In the genomic region with DNA sequence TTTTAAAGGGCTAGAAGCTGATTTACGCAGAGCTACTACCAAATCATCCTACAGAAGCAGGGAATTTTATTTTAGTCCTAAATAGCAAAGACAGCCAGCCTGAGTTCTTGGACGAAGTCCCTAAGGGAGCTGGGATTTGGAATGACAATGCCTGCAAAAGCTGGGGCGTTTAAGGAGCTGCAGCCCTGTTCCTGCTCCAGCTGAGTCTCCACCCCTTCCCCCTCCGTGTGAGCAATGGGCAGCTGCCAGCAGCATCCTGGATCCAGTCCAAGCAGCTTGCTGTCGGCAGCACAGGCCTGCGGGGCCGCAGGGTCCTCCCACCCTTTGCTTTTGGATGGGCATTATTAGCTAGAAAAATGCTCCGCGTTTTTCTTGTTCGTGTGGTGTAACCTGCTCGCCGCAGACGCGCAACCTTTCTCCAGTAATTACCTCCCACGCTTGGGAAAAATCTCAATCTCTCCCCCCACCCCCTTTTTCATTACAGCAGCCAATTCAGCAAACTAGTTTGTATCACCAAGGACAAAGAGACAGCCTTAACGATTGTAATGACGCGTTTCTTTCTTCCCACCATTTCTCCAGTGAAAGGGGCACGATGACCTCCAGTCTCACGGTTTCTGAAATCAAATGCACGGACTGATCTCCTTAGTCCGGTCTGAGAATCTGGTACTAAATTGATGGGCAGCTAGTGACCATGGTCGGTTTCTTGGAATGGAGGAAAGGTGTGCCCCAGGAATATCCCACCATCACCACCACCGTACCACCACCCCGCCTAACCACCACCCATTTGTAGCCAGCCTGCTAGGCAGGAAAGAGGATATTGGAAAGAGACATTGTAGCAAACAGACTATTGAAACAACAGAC, we compare ENCODE assay signal across 8 mouse cellular contexts.
DNase-seq lines count a peak whose midpoint lies in the region; ATAC-seq and TF ChIP-seq lines count a peak whose summit lies in the region.

No protein-coding gene starts in this region.

- ATAC-seq in Patski = peak; percentile 56
- ATAC-seq in hindbrain, embryonic 12.5 days (ENCODE audit: low FRiP score) = peak; percentile 93
- ATAC-seq in lung, embryonic 15.5 days (ENCODE audit: borderline replicate concordance, extremely low read depth, low FRiP score, low TSS enrichment) = peak; percentile 79

- POLR2A ChIA-PET in Patski (lab: Charles Lee) = interaction anchor here (0.7 kb wide), 1 partner anchor 20 kb away, joined by 4 read pairs; no protein-coding TSS in a partner anchor

- WGBS in hindbrain, embryonic 12.5 days = 20% methylated on average over 25 of the region's 25 CpGs
- 19% methylated on average over 25 of the region's 25 CpGs for WGBS in lung, embryonic 15.5 days

- H3K9ac ChIP-seq in hindbrain, embryonic 12.5 days = no peak overlapping the region
- peak overlapping the region; percentile 13; the same call in 1 of the 2 replicates for H3K9ac ChIP-seq in lung, embryonic 15.5 days

- no peaks in the 10 kb centered on the region for H3K27me3 ChIP-seq in Patski
- H3K27me3 ChIP-seq in hindbrain, embryonic 12.5 days = no peaks in the 10 kb centered on the region
- no peaks in the 10 kb centered on the region for H3K27me3 ChIP-seq in lung, embryonic 15.5 days

- no peak for TF ChIP-seq CTCF in Patski (IDR thresholded peaks at IDR 0.05)

- in situ Hi-C loops in Patski (cut with MboI; ENCODE audit: low pct_unique_long_range_greater_than_20kb) = no loop called here

- no peaks in the 10 kb centered on the region for H3K9me3 ChIP-seq in hindbrain, embryonic 12.5 days (replicated peaks)
- H3K9me3 ChIP-seq in lung, embryonic 15.5 days = no peaks in the 10 kb centered on the region

- CTCF ChIA-PET in Patski (lab: Charles Lee) = interaction anchor here (0.7 to 1.8 kb wide), 6 partner anchors 12 to 168 kb away, joined by 3 to 13 read pairs (median 4); a partner anchor contains a TSS

- H3K4me1 ChIP-seq in hindbrain, embryonic 12.5 days = no peaks in the 10 kb centered on the region
- H3K4me1 ChIP-seq in lung, embryonic 15.5 days = peaks cover 3% of the 10 kb centered on the region; the same call in 1 of the 2 replicates

- DNase-seq in Patski (ENCODE audit: low read depth, low spot score) = peak; percentile 57
- DNase-seq in cerebellum, postnatal 14 days = peak; percentile 92 to 97
- peak; percentile 29 to 56 for DNase-seq in frontal cortex, postnatal 25 days (ENCODE audit: low spot score in 2 of 2)
- peak; percentile 88 to 89 for DNase-seq in layer of hippocampus, postnatal 10 days (ENCODE audit: low spot score in 2 of 2)
- peak; percentile 80 for DNase-seq in ovary, postnatal 14 days (ENCODE audit: low spot score)
- peak; percentile 30 for DNase-seq in urinary bladder, postnatal 10 days (ENCODE audit: low spot score)

- peak overlapping the region; percentile 16 for H3K4me3 ChIP-seq in hindbrain, embryonic 12.5 days
- H3K4me3 ChIP-seq in lung, embryonic 15.5 days = peak overlapping the region; percentile 35

- peak overlapping the region; percentile 45 for H3K4me2 ChIP-seq in hindbrain, embryonic 12.5 days (replicated peaks)
- peak overlapping the region; percentile 52 for H3K4me2 ChIP-seq in lung, embryonic 15.5 days

- no peaks in the 10 kb centered on the region for H3K36me3 ChIP-seq in hindbrain, embryonic 12.5 days
- no peaks in the 10 kb centered on the region for H3K36me3 ChIP-seq in lung, embryonic 15.5 days

- peak overlapping the region; percentile 93 for H3K27ac ChIP-seq in hindbrain, embryonic 12.5 days
- peak overlapping the region; percentile 89 for H3K27ac ChIP-seq in lung, embryonic 15.5 days

Comparison
In these comparisons a context has a peak if more than half of its experiments do, and no peak if none do; other contexts are left out.
1. Peak in every context shown above with its lines: DNase-seq, ATAC-seq, H3K4me3 ChIP-seq and H3K27ac ChIP-seq.
2. DNase-seq: peak in every context shown above with its lines; median percentile 94 in cerebellum, postnatal 14 days; 88 in layer of hippocampus, postnatal 10 days; 80 in ovary, postnatal 14 days; 57 in Patski; 42 in frontal cortex, postnatal 25 days; 30 in urinary bladder, postnatal 10 days.